Mouse (Mus musculus): ENCODE measurements around the gene Exosc9. TPM values are rescaled to one million over a fixed set of nuclear protein-coding genes. Genes with fewer than 3 reads are reported as not detected.

The Exosc9 gene
- polyA plus RNA-seq, 1 experiment: 10.8 TPM

- Histone ChIP-seq H3K27me3 (ENCODE audit: control insufficient read depth, insufficient read depth, insufficient read length) (peaks cover 10% of the 10 kb centered on the region), H3K79me3 (ENCODE audit: low read depth) (no peaks in the 10 kb centered on the region), H3K4me3 (ENCODE audit: insufficient read depth, poor library complexity, severe bottlenecking) (no peak within 1 kb of the TSS), H3ac (ENCODE audit: control insufficient read depth, insufficient read length, low read depth) (no peak within 1 kb of the TSS), H3K36me3 (ENCODE audit: control insufficient read depth, insufficient read depth) (no peaks in the 10 kb centered on the region), H3K79me2 (ENCODE audit: control insufficient read depth, insufficient read depth) (no peaks in the 10 kb centered on the region)
- no peak for TF ChIP-seq CEBPB (IDR thresholded peaks at IDR 0.05; ENCODE audit: low read depth)
- TF ChIP-seq USF1 (IDR thresholded peaks at IDR 0.05; ENCODE audit: low read depth): no peak
- TF ChIP-seq MAX (IDR thresholded peaks at IDR 0.05): no peak
- TF ChIP-seq MYOG (IDR thresholded peaks at IDR 0.05; ENCODE audit: control insufficient read depth, extremely low read depth, insufficient read length): no peak
- TF ChIP-seq CTCF (IDR thresholded peaks at IDR 0.05; ENCODE audit: control insufficient read depth, insufficient read depth, insufficient read length): no peak
- no peak for TF ChIP-seq FOSL1 (IDR thresholded peaks at IDR 0.05; ENCODE audit: insufficient read depth, low read length, poor library complexity, severe bottlenecking)
- no peak for TF ChIP-seq MYOD1 (IDR thresholded peaks at IDR 0.05; ENCODE audit: control insufficient read depth, insufficient read length, low read depth)
These were observed 31.0 kb upstream of the Exosc9 start, which contains the start of gene Gm11549 for GRCm38 (mm10) chr3:36521073-36522060. Gm11549 (minus strand) TSS chr3:36521813.

- Histone ChIP-seq H3K27me3 (ENCODE audit: control insufficient read depth, insufficient read depth, insufficient read length) (peaks cover 10% of the 10 kb centered on the region), H3K36me3 (ENCODE audit: control insufficient read depth, insufficient read depth) (no peaks in the 10 kb centered on the region), H3K79me3 (ENCODE audit: low read depth) (no peaks in the 10 kb centered on the region), H3K79me2 (ENCODE audit: control insufficient read depth, insufficient read depth) (no peaks in the 10 kb centered on the region), H3ac (ENCODE audit: control insufficient read depth, insufficient read length, low read depth) (no peak overlapping the region), H3K4me3 (ENCODE audit: insufficient read depth, poor library complexity, severe bottlenecking) (no peak overlapping the region)
- TF ChIP-seq CTCF (IDR thresholded peaks at IDR 0.05; ENCODE audit: control insufficient read depth, insufficient read depth, insufficient read length) (no peak), MAX (IDR thresholded peaks at IDR 0.05) (no peak), FOSL1 (IDR thresholded peaks at IDR 0.05; ENCODE audit: insufficient read depth, low read length, poor library complexity, severe bottlenecking) (no peak), CEBPB (IDR thresholded peaks at IDR 0.05; ENCODE audit: low read depth) (no peak), MYOD1 (IDR thresholded peaks at IDR 0.05; ENCODE audit: control insufficient read depth, insufficient read length, low read depth) (no peak), MYOG (IDR thresholded peaks at IDR 0.05; ENCODE audit: control insufficient read depth, extremely low read depth, insufficient read length) (no peak), USF1 (IDR thresholded peaks at IDR 0.05; ENCODE audit: low read depth) (no peak)
These were observed 30.3 kb upstream of the Exosc9 start for GRCm38 (mm10) chr3:36522137-36522536.

GRCm38 (mm10) chr3:36524466-36524865 is 27.9 kb upstream of the Exosc9 start:
- TF ChIP-seq MYOD1 (IDR thresholded peaks at IDR 0.05; ENCODE audit: control insufficient read depth, insufficient read length, low read depth): no peak
- TF ChIP-seq MAX (IDR thresholded peaks at IDR 0.05): no peak
- no peak for TF ChIP-seq USF1 (IDR thresholded peaks at IDR 0.05; ENCODE audit: low read depth)
- no peak for TF ChIP-seq MYOG (IDR thresholded peaks at IDR 0.05; ENCODE audit: control insufficient read depth, extremely low read depth, insufficient read length)
- TF ChIP-seq CEBPB (IDR thresholded peaks at IDR 0.05; ENCODE audit: low read depth): no peak
- TF ChIP-seq FOSL1 (IDR thresholded peaks at IDR 0.05; ENCODE audit: insufficient read depth, low read length, poor library complexity, severe bottlenecking): no peak
- TF ChIP-seq CTCF (IDR thresholded peaks at IDR 0.05; ENCODE audit: control insufficient read depth, insufficient read depth, insufficient read length): no peak
- H3K36me3 ChIP-seq (ENCODE audit: control insufficient read depth, insufficient read depth): no peaks in the 10 kb centered on the region
- no peak overlapping the region for H3K4me3 ChIP-seq (ENCODE audit: insufficient read depth, poor library complexity, severe bottlenecking)
- H3K79me2 ChIP-seq (ENCODE audit: control insufficient read depth, insufficient read depth): no peaks in the 10 kb centered on the region
- H3ac ChIP-seq (ENCODE audit: control insufficient read depth, insufficient read length, low read depth): no peak overlapping the region
- no peaks in the 10 kb centered on the region for H3K79me3 ChIP-seq (ENCODE audit: low read depth)
- peaks cover 10% of the 10 kb centered on the region for H3K27me3 ChIP-seq (ENCODE audit: control insufficient read depth, insufficient read depth, insufficient read length)

- no peak for TF ChIP-seq MYOG (IDR thresholded peaks at IDR 0.05; ENCODE audit: control insufficient read depth, extremely low read depth, insufficient read length)
- no peak for TF ChIP-seq USF1 (IDR thresholded peaks at IDR 0.05; ENCODE audit: low read depth)
- no peak for TF ChIP-seq FOSL1 (IDR thresholded peaks at IDR 0.05; ENCODE audit: insufficient read depth, low read length, poor library complexity, severe bottlenecking)
- no peak for TF ChIP-seq CEBPB (IDR thresholded peaks at IDR 0.05; ENCODE audit: low read depth)
- no peak for TF ChIP-seq CTCF (IDR thresholded peaks at IDR 0.05; ENCODE audit: control insufficient read depth, insufficient read depth, insufficient read length)
- TF ChIP-seq MYOD1 (IDR thresholded peaks at IDR 0.05; ENCODE audit: control insufficient read depth, insufficient read length, low read depth): no peak
- TF ChIP-seq MAX (IDR thresholded peaks at IDR 0.05): no peak
- H3K79me2 ChIP-seq (ENCODE audit: control insufficient read depth, insufficient read depth): no peaks in the 10 kb centered on the region
- no peak overlapping the region for H3ac ChIP-seq (ENCODE audit: control insufficient read depth, insufficient read length, low read depth)
- no peaks in the 10 kb centered on the region for H3K79me3 ChIP-seq (ENCODE audit: low read depth)
- no peaks in the 10 kb centered on the region for H3K27me3 ChIP-seq (ENCODE audit: control insufficient read depth, insufficient read depth, insufficient read length)
- H3K4me3 ChIP-seq (ENCODE audit: insufficient read depth, poor library complexity, severe bottlenecking): no peak overlapping the region
- H3K36me3 ChIP-seq (ENCODE audit: control insufficient read depth, insufficient read depth): no peaks in the 10 kb centered on the region
These were observed 22.1 kb upstream of the Exosc9 start for GRCm38 (mm10) chr3:36530345-36530744.

GRCm38 (mm10) chr3:36530781-36531180 is 21.6 kb upstream of the Exosc9 start:
- TF ChIP-seq FOSL1 (IDR thresholded peaks at IDR 0.05; ENCODE audit: insufficient read depth, low read length, poor library complexity, severe bottlenecking): no peak
- TF ChIP-seq USF1 (IDR thresholded peaks at IDR 0.05; ENCODE audit: low read depth): no peak
- TF ChIP-seq CTCF (IDR thresholded peaks at IDR 0.05; ENCODE audit: control insufficient read depth, insufficient read depth, insufficient read length): no peak
- TF ChIP-seq MAX (IDR thresholded peaks at IDR 0.05): no peak
- no peak overlapping the region for H3K4me3 ChIP-seq (ENCODE audit: insufficient read depth, poor library complexity, severe bottlenecking)

More at GRCm38 (mm10) chr3:36530781-36531180, 21.6 kb upstream of the Exosc9 start:
- Histone ChIP-seq H3K79me2 (ENCODE audit: control insufficient read depth, insufficient read depth) (no peaks in the 10 kb centered on the region), H3K27me3 (ENCODE audit: control insufficient read depth, insufficient read depth, insufficient read length) (no peaks in the 10 kb centered on the region), H3ac (ENCODE audit: control insufficient read depth, insufficient read length, low read depth) (no peak overlapping the region), H3K79me3 (ENCODE audit: low read depth) (no peaks in the 10 kb centered on the region), H3K36me3 (ENCODE audit: control insufficient read depth, insufficient read depth) (no peaks in the 10 kb centered on the region)
